Mouse (Mus musculus): ENCODE data around the gene Umad1.

GRCm38 (mm10) chr6:8421959-8422581 lies 163.0 kb downstream of the Umad1 start:
- TF ChIP-seq USF2 (conservative IDR thresholded peaks at IDR 0.05; ENCODE audit: low read depth, low read length) (no peak), CHD1 (IDR thresholded peaks at IDR 0.05; ENCODE audit: low read depth, low read length) (no peak), POLR2A (IDR thresholded peaks at IDR 0.05; ENCODE audit: low read depth, low read length) (no peak)

All from CH12.LX (cell line).